ENCODE assay signal across 7 mouse cellular contexts in genomic region chr1:171033196-171033595, GRCm38 (mm10). TPM values are rescaled to one million over a fixed set of nuclear protein-coding genes. Genes with fewer than 3 reads are reported as not detected.
DNase-seq lines count a peak whose midpoint lies in the region; ATAC-seq lines count a peak whose summit lies in the region.

No protein-coding gene starts in this region.

- no peak for ATAC-seq in lung, embryonic 16.5 days (ENCODE audit: low read depth)
- peak; percentile 7; the same call in 1 of the 2 replicates for ATAC-seq in erythroblast, adult 5-6 weeks (replicated peaks; ENCODE audit: low FRiP score, poor library complexity, severe bottlenecking)
- ATAC-seq in kidney, embryonic 16.5 days (ENCODE audit: low FRiP score, low TSS enrichment): 0 out of 2 replicates have a peak, but pooled peaks have one; percentile 7
- ATAC-seq in midbrain, embryonic 12.5 days (ENCODE audit: low FRiP score, low read depth): no peak

- H3K9me3 ChIP-seq in lung, embryonic 16.5 days (ENCODE audit: control insufficient read depth, low read length): no peaks in the 10 kb centered on the region
- H3K9me3 ChIP-seq in kidney, embryonic 16.5 days (ENCODE audit: low read length): no peaks in the 10 kb centered on the region
- no peaks in the 10 kb centered on the region for H3K9me3 ChIP-seq in midbrain, embryonic 12.5 days

- no peaks in the 10 kb centered on the region for H3K36me3 ChIP-seq in lung, embryonic 16.5 days (ENCODE audit: control insufficient read depth, insufficient read depth, low read length)
- H3K36me3 ChIP-seq in kidney, embryonic 16.5 days (ENCODE audit: insufficient read depth, low read length): no peaks in the 10 kb centered on the region
- no peaks in the 10 kb centered on the region for H3K36me3 ChIP-seq in midbrain, embryonic 12.5 days

- peaks cover 5% of the 10 kb centered on the region; the same call in 1 of the 2 replicates for H3K27me3 ChIP-seq in lung, embryonic 16.5 days (ENCODE audit: control insufficient read depth, insufficient read depth, low read depth, low read length)
- peaks cover 24% of the 10 kb centered on the region for H3K27me3 ChIP-seq in kidney, embryonic 16.5 days (ENCODE audit: insufficient read depth, low read length)
- H3K27me3 ChIP-seq in midbrain, embryonic 12.5 days: peaks cover 52% of the 10 kb centered on the region

- DNase-seq in lung, postnatal 14 days: no peak
- DNase-seq in c-Kit-positive CD71-positive TER-119-positive erythroid progenitor cells, embryonic 14.5 days (ENCODE audit: low spot score): peak; percentile 38
- no peak for DNase-seq in adipocyte (ENCODE audit: low spot score)

- H3K4me2 ChIP-seq in lung, embryonic 16.5 days (ENCODE audit: low read depth, low read length): peak overlapping the region; percentile 88
- H3K4me2 ChIP-seq in kidney, embryonic 16.5 days (replicated peaks; ENCODE audit: low read depth, low read length): peak overlapping the region; percentile 89
- peak overlapping the region; percentile 75 for H3K4me2 ChIP-seq in midbrain, embryonic 12.5 days (replicated peaks)

- H3K27ac ChIP-seq in lung, embryonic 16.5 days (ENCODE audit: low read length): no peak overlapping the region
- no peak overlapping the region for H3K27ac ChIP-seq in kidney, embryonic 16.5 days (ENCODE audit: low read length)
- no peak overlapping the region for H3K27ac ChIP-seq in midbrain, embryonic 12.5 days (replicated peaks)

- WGBS in lung, embryonic 16.5 days: under 1% methylated on average over 16 of the region's 16 CpGs
- WGBS in kidney, embryonic 16.5 days: 0% methylated on average over 16 of the region's 16 CpGs
- under 1% methylated on average over 16 of the region's 16 CpGs for WGBS in midbrain, embryonic 12.5 days

- H3K9ac ChIP-seq in lung, embryonic 16.5 days (ENCODE audit: low read length): peak overlapping the region; percentile 44
- H3K9ac ChIP-seq in kidney, embryonic 16.5 days (replicated peaks; ENCODE audit: low read length): peak overlapping the region; percentile 55
- H3K9ac ChIP-seq in midbrain, embryonic 12.5 days (replicated peaks): peak overlapping the region; percentile 50

- peak overlapping the region; percentile 58 for H3K4me3 ChIP-seq in lung, embryonic 16.5 days (ENCODE audit: low read length)
- peak overlapping the region; percentile 56 for H3K4me3 ChIP-seq in kidney, embryonic 16.5 days (ENCODE audit: low read length)
- peak overlapping the region; percentile 54 for H3K4me3 ChIP-seq in midbrain, embryonic 12.5 days

- H3K4me1 ChIP-seq in lung, embryonic 16.5 days (replicated peaks; ENCODE audit: control insufficient read depth, insufficient read depth, low read length): peaks cover 9% of the 10 kb centered on the region; the same call in 1 of the 2 replicates
- H3K4me1 ChIP-seq in kidney, embryonic 16.5 days (ENCODE audit: insufficient read depth, low read length): peaks cover 10% of the 10 kb centered on the region
- H3K4me1 ChIP-seq in midbrain, embryonic 12.5 days: peaks cover 6% of the 10 kb centered on the region; the same call in 1 of the 2 replicates

RNA-seq across cellular contexts. Expression of gene Fcgr4, which starts 14.5 kb away (rescaled TPM):
- 0.39 and 0.84 TPM in 2 replicates for polyA plus RNA-seq in lung, embryonic 16.5 days (2015; fragmentation: Nextera tagmentation; extraction: Ambion mirVana)
- total RNA-seq in erythroblast, adult 5-6 weeks (2015; ENCODE audit: low replicate concordance): 15.3 and 27.5 TPM in 2 replicates
- total RNA-seq in erythroblast, adult 5-6 weeks (2017; ENCODE audit: low replicate concordance): 9.3 and 10.6 TPM in 2 replicates
- polyA plus RNA-seq in kidney, embryonic 16.5 days (2015; fragmentation: Nextera tagmentation; extraction: Ambion mirVana): 0.87 and 1.3 TPM in 2 replicates
- 0.19 TPM in 1 of 2 replicates, not detected in the other for polyA plus RNA-seq in midbrain, embryonic 12.5 days (2016; fragmentation: Nextera tagmentation; extraction: Ambion mirVana)

RNA-seq across cellular contexts. Expression of gene Fcgr3, which starts 31.5 kb away (rescaled TPM):
- polyA plus RNA-seq in lung, embryonic 16.5 days (2015; fragmentation: Nextera tagmentation; extraction: Ambion mirVana): 12.7 and 19.3 TPM in 2 replicates
- total RNA-seq in erythroblast, adult 5-6 weeks (2015; ENCODE audit: low replicate concordance): 100 and 146 TPM in 2 replicates
- 78.3 and 110 TPM in 2 replicates for total RNA-seq in erythroblast, adult 5-6 weeks (2017; ENCODE audit: low replicate concordance)
- 8.8 and 9.0 TPM in 2 replicates for polyA plus RNA-seq in kidney, embryonic 16.5 days (2015; fragmentation: Nextera tagmentation; extraction: Ambion mirVana)
- 5.8 and 9.8 TPM in 2 replicates for polyA plus RNA-seq in midbrain, embryonic 12.5 days (2016; fragmentation: Nextera tagmentation; extraction: Ambion mirVana)

RNA-seq across cellular contexts. Expression of gene Fcgr2b, which starts 56.8 kb away (rescaled TPM):
- polyA plus RNA-seq in lung, embryonic 16.5 days (2015; fragmentation: Nextera tagmentation; extraction: Ambion mirVana): 3.0 and 4.2 TPM in 2 replicates
- 38.0 and 43.5 TPM in 2 replicates for total RNA-seq in erythroblast, adult 5-6 weeks (2015; ENCODE audit: low replicate concordance)
- 20.1 and 23.1 TPM in 2 replicates for total RNA-seq in erythroblast, adult 5-6 weeks (2017; ENCODE audit: low replicate concordance)
- 2.6 and 3.9 TPM in 2 replicates for polyA plus RNA-seq in kidney, embryonic 16.5 days (2015; fragmentation: Nextera tagmentation; extraction: Ambion mirVana)
- polyA plus RNA-seq in midbrain, embryonic 12.5 days (2016; fragmentation: Nextera tagmentation; extraction: Ambion mirVana): 0.27 and 0.33 TPM in 2 replicates

Comparison
In these comparisons a context has a peak if more than half of its experiments do, and no peak if none do; other contexts are left out.
1. ATAC-seq: peak in erythroblast, adult 5-6 weeks (single experiment) and kidney, embryonic 16.5 days (single experiment); none in lung, embryonic 16.5 days (single experiment) and midbrain, embryonic 12.5 days (single experiment).
2. Peak in every context shown above with its lines, with median percentiles within 50 percentile points of each other: H3K4me2 ChIP-seq, H3K4me3 ChIP-seq and H3K9ac ChIP-seq.